Mouse (Mus musculus) heart, adult 11 months (tissue): Measurements from ENCODE around the gene Ddi1.
"Not testable (repeated sequence)": the region's sequence is repeated elsewhere in the genome, so short reads cannot be mapped to it uniquely, and the experiment has no call there.

Source experiments
- DNase-seq: peaks from one replicate; pipeline ENCODE4 v3.0.0; 2022

Gene Ddi1

DNA sequence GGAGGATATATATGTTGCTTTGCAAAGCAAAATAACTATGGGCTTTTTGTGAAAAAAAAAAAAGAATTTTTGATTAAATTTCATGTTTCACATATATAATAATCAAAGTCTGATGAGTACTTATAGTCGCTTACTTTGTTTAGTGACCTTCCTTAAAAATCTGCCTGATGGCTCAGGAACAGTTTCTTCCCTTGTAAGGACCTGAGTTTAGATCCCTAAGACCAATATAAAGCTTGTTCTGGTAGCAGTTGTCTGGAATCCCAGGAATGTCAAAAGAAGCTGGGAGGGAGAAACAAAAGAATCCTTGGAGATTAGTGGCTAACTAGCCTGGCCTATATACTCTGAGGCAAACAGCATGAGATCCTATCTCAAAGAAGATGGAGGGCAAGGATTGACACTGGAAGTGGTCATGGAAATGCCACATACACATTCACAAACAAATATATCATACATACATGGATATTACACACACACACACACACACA lies at the start of gene Ddi1:
TSS of gene Ddi1 (minus strand) at position 51 of the 485 bp plus-strand sequence.
- no peak for DNase-seq

DNA sequence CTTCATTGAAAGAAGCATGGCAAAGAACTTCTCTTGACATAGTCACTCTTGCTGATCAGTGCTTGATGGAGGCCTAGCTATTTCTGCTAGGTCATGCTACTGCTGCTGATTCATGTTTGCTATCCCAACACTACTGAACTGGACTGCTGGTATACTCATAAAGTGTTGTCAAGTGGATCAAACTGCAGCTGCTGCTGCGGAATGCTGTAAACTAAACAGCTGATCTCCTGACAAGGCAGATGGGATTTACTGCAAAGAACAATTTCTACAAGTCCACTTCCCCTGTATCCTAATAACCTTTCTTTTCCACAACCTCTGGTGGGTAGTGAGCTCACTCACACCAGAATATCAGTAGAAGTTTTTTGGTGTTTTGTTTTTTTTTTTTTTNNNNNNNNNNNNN lies 47.5 kb upstream of the Ddi1 start:
- DNase-seq = no peak

DNA sequence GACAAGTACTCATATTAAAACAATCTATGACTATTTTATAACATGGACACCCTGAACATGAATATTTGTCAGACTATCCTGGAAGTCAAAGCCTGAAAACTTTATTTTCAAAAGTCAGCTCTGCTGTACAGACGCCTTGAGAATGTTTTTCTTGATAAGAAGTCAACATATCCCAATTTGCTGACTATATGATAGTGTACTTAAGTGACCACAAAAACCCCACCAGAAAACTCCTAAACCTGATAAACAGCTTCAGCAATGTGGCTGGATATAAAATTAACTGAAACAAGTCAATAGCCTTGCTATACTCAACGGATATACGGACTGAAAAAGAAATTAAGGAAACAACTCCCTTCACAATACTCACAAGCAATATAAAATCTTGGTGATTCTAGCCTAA lies 36.2 kb upstream of the Ddi1 start:
- no peak for DNase-seq

DNA sequence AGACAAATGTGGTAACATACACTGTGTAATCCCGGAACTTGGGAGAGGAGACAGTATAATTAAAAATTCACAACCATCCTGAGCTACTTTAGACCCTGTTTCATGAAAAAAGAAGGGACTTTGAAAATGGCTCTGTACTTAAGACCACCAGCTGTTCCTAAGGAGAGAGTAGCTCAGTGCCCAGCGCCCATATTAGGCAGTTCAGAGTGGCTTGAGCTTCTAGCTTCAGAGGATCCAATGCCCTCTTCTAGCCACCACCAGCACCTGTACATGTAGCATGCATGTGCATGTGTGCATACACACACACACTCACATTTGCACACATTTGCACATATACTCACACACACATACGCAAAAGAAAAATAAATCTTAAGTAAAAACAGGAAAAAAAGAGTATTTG lies 34.9 kb upstream of the Ddi1 start:
- DNase-seq = no peak

DNA sequence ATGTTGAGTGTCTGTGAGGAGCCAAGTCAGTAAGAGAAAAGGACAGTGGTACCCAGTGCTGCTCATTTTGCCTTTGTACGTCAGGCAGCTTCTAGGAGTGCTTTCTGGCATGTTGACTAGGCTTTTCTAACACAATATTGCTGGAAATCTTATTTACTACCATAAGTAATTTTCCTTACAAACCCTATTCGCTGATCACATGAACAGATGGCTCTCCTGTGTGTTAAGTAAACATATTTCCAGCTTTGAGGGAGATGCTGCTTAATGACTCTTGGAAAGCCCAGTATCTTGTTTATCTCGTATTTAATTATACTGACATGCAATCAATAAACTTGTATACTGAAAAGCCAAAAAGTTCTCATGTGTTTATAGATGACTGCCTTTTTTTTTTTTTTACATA lies 32.4 kb upstream of the Ddi1 start:
- DNase-seq = no peak

DNA sequence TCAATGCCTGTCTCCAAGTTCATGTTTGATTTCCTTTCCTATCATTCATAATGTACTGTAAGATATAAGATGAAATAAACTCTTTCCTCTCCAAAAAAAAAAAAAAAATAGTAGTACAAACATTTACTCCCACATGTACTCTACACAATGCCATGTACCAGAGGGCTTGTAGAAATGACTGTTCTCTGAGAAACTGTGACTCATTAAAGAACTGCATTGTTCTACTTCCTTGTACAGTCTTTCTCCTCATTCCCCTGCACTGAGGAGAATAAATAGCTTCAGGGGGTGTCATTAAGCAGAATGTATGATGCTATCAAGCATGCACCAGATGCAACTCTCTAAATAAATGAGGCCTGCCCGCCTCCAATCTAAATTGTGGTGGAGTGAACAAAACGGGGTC lies 28.9 kb upstream of the Ddi1 start:
- no peak for DNase-seq

DNA sequence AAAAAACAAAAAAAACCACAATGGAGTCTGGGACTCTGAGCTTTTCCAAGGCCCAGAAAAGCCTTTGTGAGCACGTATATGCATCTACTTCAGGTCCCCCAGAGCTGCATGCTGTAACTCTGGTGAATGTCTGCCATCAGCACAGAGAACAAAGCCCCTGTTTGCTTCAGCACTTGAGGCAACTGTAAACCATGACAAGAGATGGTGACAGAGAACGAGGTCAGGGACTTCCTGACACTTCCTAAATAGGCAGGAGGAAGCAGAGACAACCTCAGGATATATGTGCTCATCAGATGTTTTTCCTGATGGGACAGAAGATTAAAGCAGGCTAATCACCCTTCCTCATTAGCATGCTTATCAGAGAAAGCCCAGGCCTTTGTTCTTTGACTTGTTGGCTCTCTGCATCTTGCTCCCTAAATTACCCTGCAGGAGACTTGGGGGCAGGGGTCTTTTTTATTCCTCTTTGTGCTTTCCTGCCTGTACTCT lies 19.6 kb upstream of the Ddi1 start:
- no peak for DNase-seq

DNA sequence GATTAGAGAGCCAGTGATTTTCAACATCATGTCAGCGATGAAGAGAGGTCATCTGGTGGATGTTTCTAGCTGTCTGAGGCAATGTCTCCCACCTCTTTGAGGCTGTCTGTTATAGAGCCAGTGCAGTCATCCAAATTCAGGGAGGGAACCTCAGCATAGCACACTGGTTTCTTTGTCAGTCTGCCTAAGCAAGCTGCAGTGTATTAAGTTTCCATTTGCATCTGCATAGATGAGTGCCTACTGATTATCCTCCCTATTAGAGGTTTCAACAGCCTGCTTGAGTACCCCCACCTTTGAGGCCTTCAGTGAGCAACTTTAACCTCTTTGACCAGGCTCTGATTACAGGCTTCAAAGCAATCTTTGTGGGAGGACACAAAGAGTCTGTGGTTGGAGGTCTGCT lies 17.1 kb upstream of the Ddi1 start:
- no peak for DNase-seq

DNA sequence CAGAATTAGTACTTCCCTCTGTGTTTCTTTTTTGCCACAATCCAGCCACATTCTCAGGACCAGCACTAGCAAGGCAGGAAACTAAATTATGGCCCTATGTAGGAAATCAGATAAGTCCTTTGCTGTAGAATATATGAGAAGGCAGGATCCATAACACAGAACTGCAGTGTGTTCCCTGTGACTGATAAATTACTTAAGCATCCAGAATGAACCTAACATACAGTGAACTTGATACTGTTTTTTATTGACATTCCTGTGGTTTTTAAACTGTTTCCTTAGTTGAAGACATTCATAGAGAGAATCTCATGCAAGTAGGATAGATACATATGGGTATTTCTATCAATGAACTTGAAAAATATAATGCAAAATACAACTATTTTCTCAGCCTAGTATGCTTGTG lies 7.9 kb upstream of the Ddi1 start:
- DNase-seq = no peak

DNA sequence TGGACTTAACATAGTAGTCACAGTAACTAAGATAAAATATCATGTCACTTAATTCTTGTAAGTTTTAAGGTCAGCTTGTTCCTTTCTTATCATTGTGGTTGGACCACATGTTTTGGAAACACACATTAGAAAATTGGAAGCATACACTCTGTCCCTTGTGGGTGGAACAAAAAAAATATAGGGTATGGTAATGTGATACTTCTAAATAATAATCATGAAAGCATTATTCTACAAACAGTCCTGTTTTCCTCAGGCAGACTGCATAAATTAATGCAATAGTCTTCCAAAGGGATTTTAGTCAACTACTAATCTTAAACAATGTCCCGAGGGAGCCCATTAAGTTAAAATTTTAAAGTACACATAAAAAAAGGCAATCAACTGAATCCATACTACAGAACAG lies 6.7 kb upstream of the Ddi1 start:
- no peak for DNase-seq

DNA sequence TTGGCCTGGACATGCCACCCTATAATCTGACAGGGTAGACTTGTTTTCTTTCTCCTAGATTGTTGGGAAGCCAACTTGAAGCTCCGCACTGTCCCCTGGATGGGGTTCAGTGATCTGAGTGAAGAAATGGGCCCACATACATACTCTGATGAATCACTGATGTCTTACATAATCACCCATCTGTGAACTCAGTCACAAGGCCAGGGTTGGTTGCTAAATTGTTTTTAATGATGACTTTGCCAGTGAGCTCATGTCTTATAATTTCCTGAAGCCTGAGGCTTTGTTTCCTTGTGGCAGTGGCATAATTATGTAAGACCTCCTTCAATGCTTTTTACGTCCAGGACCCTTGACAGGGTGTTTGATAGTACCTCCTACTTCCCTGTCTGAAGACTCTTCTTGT lies 4.8 kb downstream of the Ddi1 start:
- peak; percentile 78 for DNase-seq

DNA sequence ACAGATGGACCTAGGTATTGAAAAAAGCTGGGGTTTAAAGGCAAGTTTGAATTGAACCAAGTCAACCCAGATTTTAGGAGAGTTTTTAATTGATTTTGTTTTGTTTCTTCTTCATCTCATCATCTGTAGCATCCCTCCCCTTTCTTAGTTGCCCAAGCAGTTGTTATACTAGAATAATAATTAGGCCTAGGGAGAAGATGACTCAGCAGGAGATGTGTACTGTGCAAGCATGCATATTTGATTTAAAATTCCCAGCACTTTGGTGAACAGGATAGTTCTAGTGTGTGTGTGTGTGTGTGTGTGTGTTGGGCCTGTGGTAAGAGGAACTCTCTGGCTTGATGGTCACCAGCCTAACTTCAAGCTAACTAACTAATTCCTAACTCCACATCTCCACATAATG lies 12.6 kb downstream of the Ddi1 start:
- no peak for DNase-seq

DNA sequence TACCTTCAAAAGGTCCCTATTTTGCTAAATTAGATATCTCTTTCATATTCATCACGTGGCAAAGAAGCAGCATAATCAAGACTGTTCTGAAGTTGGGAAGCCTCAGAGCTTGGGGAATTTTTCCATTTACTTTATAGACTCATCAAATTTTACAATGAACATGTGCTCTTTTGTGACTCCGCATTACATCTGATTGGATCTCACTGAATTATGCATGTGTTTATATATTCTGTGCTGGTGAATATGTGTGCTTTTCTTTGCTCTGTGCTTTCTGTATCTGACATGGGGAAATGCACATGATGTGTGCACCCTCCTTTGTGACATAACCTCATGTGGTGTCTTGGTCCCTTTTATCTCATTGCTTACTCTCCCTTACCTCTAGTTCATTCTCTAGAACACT lies 17.7 kb downstream of the Ddi1 start:
- DNase-seq = no peak

DNA sequence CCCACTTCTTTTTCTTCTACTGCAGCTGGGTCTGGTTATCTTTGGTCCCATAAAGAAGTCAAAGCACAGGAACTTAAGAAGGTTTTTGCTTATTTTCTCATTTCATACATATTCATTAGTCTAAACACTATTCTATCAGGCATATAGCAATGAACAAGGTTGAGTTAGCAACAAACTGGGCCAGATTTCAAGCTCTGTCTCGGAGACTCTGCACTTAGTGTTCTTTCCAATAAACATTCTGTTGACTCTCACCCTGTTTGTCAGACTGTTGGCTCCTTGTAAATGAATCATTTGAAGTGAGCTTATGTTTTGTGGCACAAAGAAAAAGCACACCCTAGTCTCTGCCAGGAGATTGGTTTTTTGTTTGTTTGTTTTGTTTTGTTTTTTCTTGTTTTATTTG lies 19.3 kb downstream of the Ddi1 start:
- DNase-seq = peak; percentile 79

DNA sequence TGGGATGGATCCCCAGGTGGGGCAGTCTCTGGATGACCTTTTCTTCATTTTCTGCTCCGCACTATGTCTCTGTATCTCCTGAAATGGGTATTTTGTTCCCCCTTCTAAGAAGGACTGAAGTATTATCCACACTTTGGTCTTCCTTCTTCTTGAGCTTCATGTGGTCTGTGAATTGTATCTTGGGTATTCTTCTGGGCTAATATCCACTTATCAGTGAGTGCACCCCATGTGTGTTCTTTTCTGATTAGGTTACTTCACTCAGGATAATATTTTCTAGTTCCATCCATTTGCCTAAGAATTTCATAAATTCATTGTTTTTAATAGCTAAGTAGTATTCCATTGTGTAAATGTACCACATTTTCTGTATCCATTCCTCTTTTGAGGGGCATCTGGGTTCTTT lies 33.7 kb downstream of the Ddi1 start:
- not testable (repeated sequence) for DNase-seq

DNA sequence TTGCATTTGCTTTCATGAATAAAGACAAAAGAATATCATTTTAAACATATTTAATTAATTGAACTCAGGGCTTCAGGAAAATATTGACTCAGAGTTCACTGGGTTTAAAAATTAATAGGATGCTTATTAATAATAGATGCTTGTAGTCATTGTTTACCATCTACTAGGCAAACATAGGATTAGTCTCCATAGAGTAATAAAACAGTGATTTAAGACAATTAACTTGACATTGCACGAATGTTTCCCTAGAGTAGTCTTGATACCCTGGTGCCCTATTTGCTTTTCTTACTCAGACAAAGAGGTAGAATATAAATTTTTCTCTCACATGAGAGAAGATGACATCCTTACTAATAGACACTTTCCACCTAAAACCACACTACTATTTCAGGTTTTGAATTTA lies 52.1 kb downstream of the Ddi1 start:
- no peak for DNase-seq

DNA sequence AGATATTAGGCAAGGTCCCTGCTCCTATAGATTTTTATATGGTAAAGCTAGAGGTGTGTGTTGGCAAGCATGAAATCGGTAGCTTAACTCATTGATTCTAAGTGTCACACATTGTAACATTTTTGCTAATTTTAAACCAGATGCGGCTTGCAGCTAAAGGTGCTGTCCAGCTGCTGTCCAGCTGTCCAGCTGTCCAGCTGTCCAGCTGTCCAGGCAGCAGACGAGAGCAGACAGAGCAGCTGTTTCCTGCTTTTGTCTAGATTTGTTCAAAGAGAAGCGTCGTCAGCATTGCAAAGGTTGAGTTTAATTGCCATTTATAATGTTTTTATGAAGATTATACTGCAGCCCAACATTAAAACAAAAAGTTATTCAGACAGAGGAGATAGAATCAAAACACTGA lies 56.8 kb downstream of the Ddi1 start:
- DNase-seq = no peak
